Mouse (Mus musculus) E14TG2a.4 (cell line): ENCODE measurements around the gene Ephb2.

ENCODE experiments used
- CTCF ChIP-seq: conservative IDR thresholded peaks from 2 replicates; pipeline ENCODE4 v1.5.1; 2014; ENCODE audit warnings: low read length
- NANOG ChIP-seq: IDR thresholded peaks from 2 replicates; pipeline ENCODE4 v1.6.1; 2014; ENCODE audit warnings: borderline replicate concordance, low read length, mixed read lengths
- POU5F1 ChIP-seq: IDR thresholded peaks from 2 replicates; pipeline ENCODE4 v1.6.1; 2014; ENCODE audit warnings: low read length, borderline replicate concordance

DNA sequence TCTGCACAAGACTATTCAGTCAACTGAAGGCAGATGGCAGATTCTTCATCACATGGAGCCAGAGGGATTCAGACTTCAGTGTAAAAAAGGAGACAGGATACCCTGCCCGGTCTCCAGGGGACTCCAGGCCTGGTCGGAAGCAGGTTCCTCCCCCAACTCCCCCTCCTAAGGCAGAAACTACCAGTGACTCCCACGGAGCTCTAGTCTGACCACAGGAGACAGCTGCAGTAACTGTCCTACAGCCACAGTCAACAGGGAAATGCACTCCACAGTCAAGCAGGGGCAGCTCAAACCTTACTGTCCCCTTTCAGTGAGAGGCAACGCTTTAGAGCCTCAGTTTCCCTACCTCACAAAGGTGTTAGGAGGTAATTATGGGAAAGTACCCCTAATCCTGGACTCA, 23.2 kb downstream of the Ephb2 start:
- TF ChIP-seq CTCF = no peak
- TF ChIP-seq POU5F1 = no peak
- TF ChIP-seq NANOG = no peak
